Mouse (Mus musculus) limb, embryonic 14.5 days (tissue): ENCODE measurements at regions not wholly inside any gene's neighbourhood (a gene's known extent, or its start where the extent isn't known, plus 50 kb on each side); places are given as distances from the start of the nearest gene placed in this dataset.

Experiments
- ATAC-seq: fragments of 200-750 bp; cut with Nextera tagmentation; 2 replicates; pipeline ENCODE4 v1.8.0; 2017; ENCODE audit warnings: low read depth, moderate number of reproducible peaks, moderate TSS enrichment; ENCODE audit not compliant: low FRiP score
- DNase-seq: peaks from one replicate; pipeline ENCODE4 v3.0.0-alpha.2; 2015; ENCODE audit warnings: low spot score
- H3K27ac ChIP-seq: fragments of 300-500 bp; sonication (generic); replicated peaks from 2 replicates; pipeline ENCODE4 v1.5.1; 2014; ENCODE audit warnings: low read depth, mild to moderate bottlenecking, low read length, moderate library complexity, mixed read lengths
- H3K27me3 ChIP-seq: fragments of 300-500 bp; sonication (generic); 2 replicates; pipeline ENCODE4 v1.6.1; 2014; ENCODE audit warnings: low read length, mixed read lengths; ENCODE audit not compliant: control insufficient read depth, insufficient read depth
- H3K36me3 ChIP-seq: fragments of 300-500 bp; sonication (generic); 2 replicates; pipeline ENCODE4 v1.6.1; 2014; ENCODE audit warnings: mild to moderate bottlenecking, low read length, moderate library complexity, mixed read lengths; ENCODE audit not compliant: control insufficient read depth, insufficient read depth
- H3K4me1 ChIP-seq: fragments of 300-500 bp; sonication (generic); 2 replicates; pipeline ENCODE4 v1.6.1; 2014; ENCODE audit warnings: antibody characterized with exemption, low read length, mixed read lengths; ENCODE audit not compliant: control insufficient read depth, insufficient read depth
- H3K4me2 ChIP-seq: fragments of 300-500 bp; sonication (generic); replicated peaks from 2 replicates; pipeline ENCODE4 v1.6.1; 2014; ENCODE audit warnings: low read depth, mild to moderate bottlenecking, low read length, moderate library complexity; ENCODE audit not compliant: severe bottlenecking
- H3K4me3 ChIP-seq: fragments of 300-500 bp; sonication (generic); replicated peaks from 2 replicates; pipeline ENCODE4 v1.5.1; 2014; ENCODE audit warnings: low read length
- H3K9ac ChIP-seq: fragments of 300-500 bp; sonication (generic); 2 replicates; pipeline ENCODE4 v1.6.1; 2014; ENCODE audit warnings: mild to moderate bottlenecking, low read depth, low read length, moderate library complexity; ENCODE audit not compliant: severe bottlenecking
- H3K9me3 ChIP-seq: fragments of 300-500 bp; sonication (generic); 2 replicates; pipeline ENCODE4 v1.6.1; 2016; ENCODE audit warnings: low read length; ENCODE audit not compliant: control insufficient read depth
- POLR2A ChIP-seq: fragments of 200-500 bp; IDR thresholded peaks from 2 replicates; pipeline ENCODE4 v1.8.0; 2012; ENCODE audit warnings: inconsistent platforms, mild to moderate bottlenecking, moderate library complexity, borderline replicate concordance; ENCODE audit not compliant: insufficient read depth, insufficient read length; ENCODE audit errors: extremely low read depth
- WGBS: fragments of 180-500 bp; shearing (Covaris S2); extraction: QIAGEN DNeasy Blood & Tissue Kit; methylation state at CpG from one replicate; pipeline ENCODE4 v1.1.7; 2014; 5-methylcytosine and 5-hydroxymethylcytosine counted together

GRCm38 (mm10) chr12:74414738-74415137 lies 98.5 kb upstream of the Gm11042 start:
- Histone ChIP-seq H3K4me3 (no peak overlapping the region), H3K9me3 (no peaks in the 10 kb centered on the region), H3K36me3 (no peaks in the 10 kb centered on the region), H3K9ac (no peak overlapping the region), H3K27me3 (no peaks in the 10 kb centered on the region), H3K4me2 (no peak overlapping the region), H3K4me1 (no peaks in the 10 kb centered on the region), H3K27ac (no peak overlapping the region)
- ATAC-seq (no peak), DNase-seq (no peak)
- TF ChIP-seq POLR2A: no peak
- 86% methylated on average over 2 of the region's 2 CpGs for WGBS

GRCm38 (mm10) chr12:74410511-74410910 lies 94.3 kb upstream of the Gm11042 start:
- Histone ChIP-seq H3K27me3 (no peaks in the 10 kb centered on the region), H3K27ac (no peak overlapping the region), H3K36me3 (no peaks in the 10 kb centered on the region), H3K4me2 (no peak overlapping the region), H3K4me1 (no peaks in the 10 kb centered on the region), H3K4me3 (no peak overlapping the region), H3K9me3 (no peaks in the 10 kb centered on the region), H3K9ac (no peak overlapping the region)
- no peak for DNase-seq
- ATAC-seq: no peak
- no peak for TF ChIP-seq POLR2A
- 93% methylated on average over 2 of the region's 2 CpGs for WGBS

GRCm38 (mm10) chr12:74407591-74408095 lies 91.4 kb upstream of the Gm11042 start:
- Histone ChIP-seq H3K9me3 (no peaks in the 10 kb centered on the region), H3K4me2 (no peak overlapping the region), H3K4me3 (no peak overlapping the region), H3K4me1 (no peaks in the 10 kb centered on the region), H3K27me3 (no peaks in the 10 kb centered on the region), H3K27ac (no peak overlapping the region), H3K36me3 (no peaks in the 10 kb centered on the region), H3K9ac (no peak overlapping the region)
- ATAC-seq (no peak), DNase-seq (no peak)
- WGBS: 58% methylated on average over 3 of the region's 3 CpGs
- TF ChIP-seq POLR2A: no peak

- Histone ChIP-seq H3K4me1 (no peaks in the 10 kb centered on the region), H3K4me3 (no peak overlapping the region), H3K9me3 (no peaks in the 10 kb centered on the region), H3K27ac (no peak overlapping the region), H3K9ac (no peak overlapping the region), H3K27me3 (no peaks in the 10 kb centered on the region), H3K36me3 (no peaks in the 10 kb centered on the region), H3K4me2 (no peak overlapping the region)
- ATAC-seq (no peak), DNase-seq (no peak)
- WGBS: 60% methylated on average over 6 of the region's 6 CpGs
- TF ChIP-seq POLR2A: no peak
Observed at GRCm38 (mm10) chr12:74389811-74390210, 73.6 kb upstream of the Gm11042 start.
